Mouse (Mus musculus): ENCODE measurements around the gene Dscaml1.

Dscaml1 gene

GRCm38 (mm10) chr9:45620920-45621319 is 194.5 kb downstream of the Dscaml1 start:
- DNase-seq (ENCODE audit: low read depth, low spot score), result no peak

DNA sequence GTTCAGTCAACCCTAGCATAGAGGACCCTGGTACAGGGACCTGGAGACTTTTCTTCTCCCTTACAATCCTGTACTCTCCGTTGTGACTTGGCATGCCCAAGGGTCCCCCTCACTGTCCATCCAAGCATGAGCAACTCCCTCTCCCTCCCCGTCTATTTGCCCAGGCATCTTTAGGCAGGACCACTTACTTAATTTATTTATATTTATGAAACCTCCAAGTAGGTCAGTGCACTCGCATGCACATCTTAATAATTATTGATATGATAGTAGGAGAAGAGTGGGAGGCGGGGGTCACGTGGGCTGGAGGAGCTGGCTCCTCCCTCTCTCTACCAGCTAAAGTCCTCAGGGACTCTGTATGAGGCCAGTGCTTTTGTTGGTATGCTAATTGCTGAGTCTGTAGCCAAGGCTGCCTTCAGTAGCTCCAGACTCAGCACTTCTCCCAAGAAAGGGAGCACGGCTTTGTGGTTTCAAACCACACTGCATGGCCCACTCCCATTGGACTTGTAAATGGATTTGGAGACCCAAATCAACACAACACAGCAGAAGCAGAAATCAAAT is 199.5 kb downstream of the Dscaml1 start:
- peak; percentile 47 for DNase-seq (ENCODE audit: low read depth, low spot score)

DNA sequence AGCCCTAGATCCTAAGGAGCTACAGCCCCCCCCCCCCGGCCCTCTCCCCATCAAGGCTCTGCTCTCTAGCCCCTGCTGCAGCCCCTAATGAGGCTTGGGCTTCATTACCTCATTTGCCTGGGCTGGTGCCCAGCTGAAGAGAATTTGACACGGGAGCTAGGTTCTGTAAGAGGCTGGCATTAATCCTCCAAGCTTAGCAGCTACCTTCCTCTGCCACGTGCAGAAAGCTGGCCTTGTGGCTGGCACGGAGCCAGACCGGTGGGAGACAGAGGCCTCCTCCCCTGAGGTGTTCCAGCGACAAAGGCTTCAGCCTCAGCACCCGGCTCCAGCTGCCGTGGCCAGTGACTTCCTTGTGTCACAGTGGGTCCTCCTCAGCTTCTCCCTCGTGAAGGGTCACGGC is 206.1 kb downstream of the Dscaml1 start:
- DNase-seq (ENCODE audit: low read depth, low spot score), result no peak

DNA sequence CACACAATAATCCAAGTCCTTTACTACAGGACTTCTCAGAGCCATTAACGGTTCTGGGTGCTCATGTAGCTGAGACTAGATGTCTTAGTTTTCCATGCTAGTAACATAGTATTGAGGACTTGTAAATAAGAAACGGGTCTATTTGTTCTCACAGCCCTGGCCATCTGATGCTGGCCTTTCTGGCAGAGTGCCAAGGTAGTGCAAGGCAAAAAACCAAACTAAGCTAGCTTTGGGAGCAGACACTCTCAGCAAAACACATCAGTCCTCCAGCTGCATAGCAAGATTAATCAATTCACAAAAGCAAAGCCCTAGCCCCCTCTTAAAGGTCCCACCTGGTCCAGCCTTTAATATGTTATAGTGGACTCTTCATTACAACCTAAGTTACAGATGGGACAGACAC is 206.6 kb downstream of the Dscaml1 start:
- DNase-seq (ENCODE audit: low read depth, low spot score), result no peak

GRCm38 (mm10) chr9:45634978-45635377 is 208.6 kb downstream of the Dscaml1 start:
- no peak for DNase-seq (ENCODE audit: low read depth, low spot score)

GRCm38 (mm10) chr9:45637346-45637745 is 210.9 kb downstream of the Dscaml1 start:
- no peak for DNase-seq (ENCODE audit: low read depth, low spot score)

GRCm38 (mm10) chr9:45638184-45638917 is 211.9 kb downstream of the Dscaml1 start:
- DNase-seq (ENCODE audit: low read depth, low spot score), result no peak

GRCm38 (mm10) chr9:45644833-45645388 is 218.5 kb downstream of the Dscaml1 start:
- no peak for DNase-seq (ENCODE audit: low read depth, low spot score)

DNA sequence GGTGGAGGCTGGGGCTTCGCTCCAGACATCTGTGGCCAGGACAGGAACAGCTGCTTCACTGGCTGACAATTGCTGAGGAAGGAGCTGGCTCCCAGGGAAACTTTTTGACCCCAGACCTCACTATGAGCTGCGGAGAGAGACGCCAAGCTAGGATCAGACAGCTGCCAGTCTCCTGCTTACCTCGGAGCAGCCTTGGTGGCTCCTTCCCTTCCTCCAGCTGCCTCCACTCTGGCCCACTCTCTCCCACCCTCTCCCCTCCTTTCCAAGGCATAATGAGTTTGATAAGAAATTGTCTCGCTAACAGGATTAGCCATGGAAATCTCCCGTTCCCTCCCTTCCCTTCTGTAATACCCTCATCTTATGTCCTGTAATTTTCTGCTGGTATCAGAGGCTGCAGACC is 219.1 kb downstream of the Dscaml1 start:
- DNase-seq (ENCODE audit: low read depth, low spot score), result no peak

- DNase-seq (ENCODE audit: low read depth, low spot score), result no peak
Measured at GRCm38 (mm10) chr9:45651078-45651809, 224.8 kb downstream of the Dscaml1 start.

- DNase-seq (ENCODE audit: low read depth, low spot score), result no peak
Measured at GRCm38 (mm10) chr9:45651810-45652177, 225.4 kb downstream of the Dscaml1 start.

- DNase-seq (ENCODE audit: low read depth, low spot score), result no peak
Measured at GRCm38 (mm10) chr9:45657172-45658062, 231.0 kb downstream of the Dscaml1 start.

DNA sequence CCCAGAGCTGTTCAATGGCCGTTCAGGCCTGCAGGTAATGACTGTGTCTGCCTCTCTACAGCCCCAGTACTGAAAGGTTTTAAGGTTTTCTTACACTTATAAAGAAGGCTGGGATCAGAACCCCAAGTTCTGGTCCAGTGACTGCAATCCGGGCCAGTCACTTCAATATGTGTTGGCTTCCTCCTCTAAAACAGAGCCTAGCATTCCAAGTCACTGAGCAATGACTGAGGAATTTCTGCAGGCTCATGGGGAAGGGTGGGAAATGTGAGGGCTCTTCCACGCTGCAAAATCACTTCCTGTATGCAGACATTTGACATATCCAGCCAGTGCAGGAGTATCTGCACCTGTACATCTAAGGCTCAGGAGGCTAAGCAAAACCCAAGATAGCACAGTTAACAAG is 233.8 kb downstream of the Dscaml1 start:
- no peak for DNase-seq (ENCODE audit: low read depth, low spot score)

DNA sequence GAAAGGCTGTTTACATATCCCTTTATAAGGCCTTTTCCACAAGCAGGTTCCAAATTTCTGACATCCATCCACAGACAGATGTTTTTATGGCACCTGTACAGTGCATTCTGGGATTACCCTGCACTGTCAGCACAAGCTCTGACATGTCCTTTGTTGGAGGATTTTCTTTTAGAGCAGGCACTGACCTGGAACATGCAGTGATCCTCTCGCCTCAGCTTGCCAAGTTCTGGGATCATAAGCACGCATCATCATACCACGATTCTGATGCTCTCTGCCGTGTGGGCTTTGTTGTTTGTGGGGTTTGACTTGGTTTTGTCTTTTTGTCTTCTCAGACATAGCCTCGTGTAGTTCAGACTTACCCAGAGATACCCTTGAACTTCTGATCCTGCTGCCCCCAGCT is 236.0 kb downstream of the Dscaml1 start:
- no peak for DNase-seq (ENCODE audit: low read depth, low spot score)

DNA sequence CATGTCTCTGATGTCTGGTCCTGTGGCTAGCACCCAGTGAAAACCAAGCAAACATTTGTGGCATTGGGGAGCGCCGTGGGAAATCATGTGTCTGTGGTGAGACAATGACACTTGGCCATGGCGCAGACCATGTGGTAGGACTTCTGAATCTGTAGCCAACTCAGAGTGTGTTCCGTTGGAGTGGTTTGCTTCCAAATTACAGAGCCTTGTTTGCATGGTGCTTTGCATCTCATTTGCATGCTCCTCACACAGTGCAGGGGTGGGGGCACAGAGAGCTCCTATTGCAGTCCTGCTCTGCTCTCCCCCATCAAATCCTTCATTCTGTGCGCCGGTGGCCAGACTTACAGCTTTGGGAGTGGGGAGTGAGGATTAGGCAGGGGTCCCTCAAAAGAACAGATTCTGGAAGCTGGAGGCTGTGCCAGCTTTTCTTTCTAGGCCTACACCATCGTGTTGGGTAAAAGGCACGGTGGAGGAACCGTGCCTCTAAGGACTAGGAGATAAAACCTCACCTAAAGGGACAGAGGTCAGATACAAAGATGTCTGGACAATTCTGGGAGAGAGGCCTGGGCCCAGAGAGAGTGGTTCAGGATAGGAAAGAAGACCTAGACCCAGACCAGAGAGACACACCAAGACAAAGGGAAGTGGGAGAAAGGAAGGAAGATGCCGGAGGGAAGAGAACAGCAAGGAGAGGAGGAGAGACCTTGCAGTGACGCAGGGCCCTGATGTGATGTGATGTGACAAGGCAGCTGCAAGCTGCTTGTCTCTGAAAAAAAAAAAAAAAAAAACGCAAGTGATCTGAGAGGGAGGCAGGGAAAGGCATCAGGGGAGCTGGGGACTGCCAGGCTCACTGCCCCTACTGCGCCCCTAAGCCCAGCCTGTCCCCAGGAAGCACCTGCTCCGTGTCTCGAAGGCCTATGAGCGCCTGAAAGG is 237.2 kb downstream of the Dscaml1 start:
- DNase-seq (ENCODE audit: low read depth, low spot score), result no peak

- DNase-seq (ENCODE audit: low read depth, low spot score), result no peak
Measured at GRCm38 (mm10) chr9:45664326-45664725, 237.9 kb downstream of the Dscaml1 start.

- no peak for DNase-seq (ENCODE audit: low read depth, low spot score)
Measured at GRCm38 (mm10) chr9:45664871-45665394, 238.5 kb downstream of the Dscaml1 start.

GRCm38 (mm10) chr9:45675931-45676330 is 249.5 kb downstream of the Dscaml1 start:
- DNase-seq (ENCODE audit: low read depth, low spot score), result no peak

- no peak for DNase-seq (ENCODE audit: low read depth, low spot score)
Measured at GRCm38 (mm10) chr9:45676578-45676977, 250.2 kb downstream of the Dscaml1 start.

GRCm38 (mm10) chr9:45677236-45677781 is 250.9 kb downstream of the Dscaml1 start:
- DNase-seq (ENCODE audit: low read depth, low spot score), result no peak
